Mouse (Mus musculus): ENCODE results near the gene Gm4779.
"Not testable (repeated sequence)": the region's sequence is repeated elsewhere in the genome, so short reads cannot be mapped to it uniquely, and the experiment has no call there.

Gm4779 gene

DNA sequence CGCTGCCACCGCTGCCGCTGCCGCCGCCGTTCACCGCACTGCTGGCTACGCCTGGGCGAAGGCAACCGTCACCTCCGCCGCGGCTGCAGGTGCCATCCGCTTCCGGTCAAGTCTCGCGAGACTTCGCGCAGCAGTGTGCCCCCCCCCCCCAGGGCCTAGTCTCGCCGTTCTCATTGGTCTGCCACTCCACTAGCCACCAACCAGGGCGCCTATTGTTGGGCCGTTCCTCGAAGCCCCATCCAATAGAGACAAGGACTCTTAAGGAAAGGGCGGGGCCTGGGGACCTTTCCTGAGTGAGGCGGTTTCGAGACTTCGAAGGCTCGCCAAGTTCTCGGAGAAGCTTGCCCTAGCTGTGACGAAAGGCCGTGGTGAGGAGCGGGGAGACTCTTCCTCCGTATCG lies at the start of gene Gm4779, which contains the start of gene 8030474K03Rik:
Gm4779 (minus strand) TSS at position 82 of the 400 bp plus-strand sequence.
8030474K03Rik (plus strand) TSS at position 315 of the 400 bp plus-strand sequence.
- in situ Hi-C loops (cut with MboI) = no loop called here

- in situ Hi-C loops (cut with MboI) = not testable (repeated sequence)
Observed at GRCm38 (mm10) chrX:101819980-101820379, 25.8 kb upstream of the Gm4779 start.

DNA sequence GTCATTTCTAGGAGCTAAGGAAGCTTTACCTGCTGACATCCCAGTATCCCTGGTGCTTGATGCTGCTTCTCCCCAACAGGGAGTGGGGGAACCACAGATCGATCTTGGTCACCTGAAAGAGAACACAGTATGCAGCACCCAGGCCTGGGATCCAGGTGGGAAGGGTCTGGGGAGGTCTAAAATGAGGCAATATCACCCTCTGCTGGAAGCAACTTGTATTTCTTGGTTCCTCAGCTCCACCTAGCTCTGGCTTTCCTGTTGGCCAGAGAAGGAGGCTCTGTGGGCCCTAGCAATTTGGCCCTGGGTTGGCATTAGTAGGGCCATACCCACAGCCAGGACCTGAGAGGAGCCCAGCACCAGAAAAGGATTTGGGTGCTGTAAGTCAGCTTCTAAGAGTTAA lies 24.9 kb upstream of the Gm4779 start:
- in situ Hi-C loops (cut with MboI) = no loop called here

- in situ Hi-C loops (cut with MboI) = no loop called here
Observed at GRCm38 (mm10) chrX:101811750-101812149, 17.5 kb upstream of the Gm4779 start.

DNA sequence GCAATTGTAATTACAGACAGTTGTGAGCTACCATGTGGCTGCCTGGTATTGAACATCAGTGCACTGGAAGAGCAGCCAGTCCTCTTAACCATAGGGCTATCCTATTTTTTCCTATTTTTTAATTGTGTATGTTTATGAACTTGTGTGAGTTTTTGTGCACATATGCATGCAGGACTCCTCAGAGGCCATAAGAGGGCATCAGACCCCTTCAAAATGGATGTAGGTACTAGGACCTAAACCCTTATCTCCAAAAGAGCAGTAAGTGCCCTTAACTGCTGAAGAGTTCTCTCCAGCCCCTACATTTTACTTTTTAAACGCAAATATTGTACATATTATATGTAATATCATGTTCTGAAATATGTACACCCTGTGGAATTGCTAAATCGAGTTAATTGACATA lies 11.3 kb upstream of the Gm4779 start:
- in situ Hi-C loops (cut with MboI) = no loop called here

DNA sequence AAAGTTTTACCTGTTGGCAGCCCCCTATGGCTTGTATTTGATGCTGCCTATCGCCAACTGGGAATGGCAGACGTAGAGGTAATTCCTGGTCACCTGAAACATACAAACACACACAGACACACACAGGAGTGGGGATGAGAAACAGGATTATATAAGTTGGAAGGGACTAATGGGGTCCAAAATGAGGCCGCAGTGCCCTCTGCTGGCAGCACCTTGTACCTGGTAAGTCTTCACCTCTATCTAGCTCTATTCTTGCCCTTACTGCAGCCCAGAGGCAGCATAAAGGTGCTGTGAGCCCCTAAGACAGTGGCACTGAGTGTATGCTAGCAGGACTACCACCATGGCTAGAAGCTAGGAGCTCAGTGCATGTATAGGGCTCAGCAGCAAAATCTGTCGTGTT lies 2.7 kb downstream of the Gm4779 start:
- in situ Hi-C loops (cut with MboI) = no loop called here

DNA sequence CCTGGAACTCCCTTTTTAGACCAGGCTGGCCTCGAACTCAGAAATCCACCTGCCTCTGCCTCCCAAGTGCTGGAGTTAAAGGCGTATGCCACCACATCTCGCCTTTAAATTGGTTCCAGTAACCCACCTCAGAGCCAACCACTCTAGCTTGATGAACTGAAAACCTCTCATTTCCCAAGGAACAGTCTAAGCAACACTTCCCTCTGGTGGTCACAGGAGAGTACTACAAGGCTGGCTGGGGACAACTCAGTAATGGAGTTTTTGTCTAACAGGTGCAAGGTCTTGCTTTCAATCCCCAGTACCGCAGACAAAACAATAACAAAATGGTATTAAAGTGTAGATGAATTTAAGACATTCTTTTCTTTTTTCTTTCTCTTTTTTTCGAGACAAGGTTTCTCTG lies 22.2 kb downstream of the Gm4779 start:
- in situ Hi-C loops (cut with MboI) = no loop called here

DNA sequence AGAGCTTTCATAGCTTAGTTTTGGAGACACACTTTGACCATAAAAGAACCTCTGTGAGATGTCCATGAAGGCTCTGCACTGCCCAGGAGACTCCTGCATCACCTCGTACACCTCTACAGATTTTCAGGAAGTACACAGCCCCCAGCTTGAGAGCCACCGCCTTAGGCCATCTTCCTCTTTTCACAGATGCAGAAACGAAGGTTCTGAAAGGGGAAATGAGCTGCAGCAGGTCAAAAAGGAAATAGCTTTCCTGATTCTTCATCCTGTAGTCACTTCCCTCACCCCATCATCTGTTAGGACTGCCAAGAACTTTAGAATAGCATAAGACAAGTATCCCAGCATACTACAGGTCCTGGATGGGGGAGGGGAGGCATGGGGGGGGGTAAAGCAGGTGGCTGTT lies 23.9 kb downstream of the Gm4779 start:
- in situ Hi-C loops (cut with MboI) = no loop called here

- in situ Hi-C loops (cut with MboI) = no loop called here
Observed at GRCm38 (mm10) chrX:101769478-101769877, 24.7 kb downstream of the Gm4779 start.

GRCm38 (mm10) chrX:101767280-101767679 lies 26.9 kb downstream of the Gm4779 start:
- in situ Hi-C loops (cut with MboI) = no loop called here

GRCm38 (mm10) chrX:101765111-101765510 lies 29.1 kb downstream of the Gm4779 start:
- in situ Hi-C loops (cut with MboI) = no loop called here

- in situ Hi-C loops (cut with MboI) = no loop called here
Observed at GRCm38 (mm10) chrX:101764621-101765020, 29.6 kb downstream of the Gm4779 start.

GRCm38 (mm10) chrX:101754478-101754877 lies 39.7 kb downstream of the Gm4779 start:
- in situ Hi-C loops (cut with MboI) = no loop called here

DNA sequence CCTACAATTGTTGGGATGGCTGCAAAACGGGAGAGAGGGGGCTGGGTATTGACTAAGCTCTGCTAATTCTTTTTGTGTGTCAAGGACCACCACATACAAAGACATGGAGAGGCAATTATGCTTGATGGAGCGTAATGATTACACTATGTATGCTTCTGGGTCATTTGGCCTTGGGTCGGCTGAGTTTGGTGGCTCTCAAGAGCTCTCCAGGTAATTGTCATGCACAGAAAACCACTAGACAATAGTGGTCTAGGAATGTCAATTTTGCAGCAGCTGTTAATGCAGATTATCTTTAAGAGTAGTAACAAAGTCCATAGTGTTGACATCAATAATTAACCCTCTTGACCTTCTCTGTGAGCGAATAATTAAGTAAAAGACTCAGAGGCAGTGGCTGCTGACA lies 44.1 kb downstream of the Gm4779 start:
- in situ Hi-C loops (cut with MboI) = no loop called here

- in situ Hi-C loops (cut with MboI) = no loop called here
Observed at GRCm38 (mm10) chrX:101741064-101741433, 53.2 kb downstream of the Gm4779 start.

GRCm38 (mm10) chrX:101740335-101741063 lies 53.7 kb downstream of the Gm4779 start:
- in situ Hi-C loops (cut with MboI) = no loop called here

Measured in mature B cell (primary cell).